Mouse (Mus musculus) kidney, adult 18-20 months (tissue): ENCODE data around the gene Prpf3.
"Not testable (repeated sequence)": the region's sequence is repeated elsewhere in the genome, so short reads cannot be mapped to it uniquely, and the experiment has no call there.

ENCODE experiments used
- DNase-seq: peaks from one replicate; pipeline ENCODE4 v3.0.0; 2021

The Prpf3 gene

GRCm38 (mm10) chr3:95818571-95819288 is 37.0 kb downstream of the Prpf3 start, which contains the start of gene Rprd2:
Gene Rprd2, minus strand, starts transcription at chr3:95818863.
- peak; percentile 82 for DNase-seq

- DNase-seq, result peak; percentile 71
Measured at GRCm38 (mm10) chr3:95818026-95818511, 37.6 kb downstream of the Prpf3 start.

- no peak for DNase-seq
Measured at GRCm38 (mm10) chr3:95816681-95817080, 39.0 kb downstream of the Prpf3 start.

GRCm38 (mm10) chr3:95808384-95808783 is 47.3 kb downstream of the Prpf3 start:
- no peak for DNase-seq

- DNase-seq, result not testable (repeated sequence)
Measured at GRCm38 (mm10) chr3:95807630-95808029, 48.1 kb downstream of the Prpf3 start.

GRCm38 (mm10) chr3:95806677-95807076 is 49.0 kb downstream of the Prpf3 start:
- no peak for DNase-seq

GRCm38 (mm10) chr3:95803851-95804250 is 51.8 kb downstream of the Prpf3 start:
- no peak for DNase-seq

- DNase-seq, result no peak
Measured at GRCm38 (mm10) chr3:95798756-95799155, 56.9 kb downstream of the Prpf3 start.

- no peak for DNase-seq
Measured at GRCm38 (mm10) chr3:95794299-95794698, 61.4 kb downstream of the Prpf3 start.

GRCm38 (mm10) chr3:95793662-95794061 is 62.0 kb downstream of the Prpf3 start:
- no peak for DNase-seq

GRCm38 (mm10) chr3:95785501-95785900 is 70.2 kb downstream of the Prpf3 start:
- DNase-seq, result no peak
